Mouse (Mus musculus) forebrain, embryonic 14.5 days (tissue): ENCODE data around the gene Ephb1. TPM values are rescaled to one million over a fixed set of nuclear protein-coding genes. Genes with fewer than 3 reads are reported as not detected.

Experiments used
- ATAC-seq: fragments of 200-750 bp; cut with Nextera tagmentation; 2 replicates; pipeline ENCODE4 v1.8.0; 2017; ENCODE audit warnings: mild to moderate bottlenecking, moderate library complexity
- DNase-seq: peaks from one replicate; pipeline ENCODE4 v3.0.0-alpha.2; 2015; ENCODE audit warnings: low spot score
- H3K27ac ChIP-seq: fragments of 300-500 bp; sonication (generic); 2 replicates; pipeline ENCODE4 v1.5.1; 2014; ENCODE audit warnings: low read depth, mild to moderate bottlenecking, control low read depth, low read length, moderate library complexity
- H3K27me3 ChIP-seq: fragments of 300-500 bp; sonication (generic); replicated peaks from 2 replicates; pipeline ENCODE4 v1.6.1; 2014; ENCODE audit warnings: low read length, control low read depth, mixed read lengths; ENCODE audit not compliant: control insufficient read depth, insufficient read depth
- H3K36me3 ChIP-seq: fragments of 300-500 bp; sonication (generic); 2 replicates; pipeline ENCODE4 v1.6.1; 2014; ENCODE audit warnings: low read length, control low read depth; ENCODE audit not compliant: control insufficient read depth, insufficient read depth
- H3K4me1 ChIP-seq: fragments of 300-500 bp; sonication (generic); 2 replicates; pipeline ENCODE4 v1.6.1; 2014; ENCODE audit warnings: antibody characterized with exemption, low read length, control low read depth; ENCODE audit not compliant: control insufficient read depth, insufficient read depth
- H3K4me2 ChIP-seq: fragments of 300-500 bp; sonication (generic); 2 replicates; pipeline ENCODE4 v1.6.1; 2014; ENCODE audit warnings: mild to moderate bottlenecking, control low read depth, low read length
- H3K4me3 ChIP-seq: fragments of 300-500 bp; sonication (generic); 2 replicates; pipeline ENCODE4 v1.5.1; 2014; ENCODE audit warnings: low read depth, low read length, control low read depth
- H3K9ac ChIP-seq: fragments of 300-500 bp; sonication (generic); 2 replicates; pipeline ENCODE4 v1.6.1; 2014; ENCODE audit warnings: mild to moderate bottlenecking, low read length, control low read depth, moderate library complexity
- H3K9me3 ChIP-seq: fragments of 300-500 bp; sonication (generic); replicated peaks from 2 replicates; pipeline ENCODE4 v1.6.1; 2016; ENCODE audit warnings: low read length, control low read depth, mixed read lengths; ENCODE audit not compliant: control insufficient read depth
- WGBS: fragments of 180-500 bp; shearing (Covaris S2); extraction: QIAGEN DNeasy Blood & Tissue Kit; methylation state at CpG from one replicate; pipeline ENCODE4 v1.1.7; 2014; 5-methylcytosine and 5-hydroxymethylcytosine counted together
- polyA plus RNA-seq: library from polyadenylated mRNA; unstranded; fragments of >200 nt; fragmentation: Nextera tagmentation; extraction: Ambion mirVana; gene quantifications from 2 replicates; pipeline ENCODE4 v1.2.1, GENCODE M21; 2014

Ephb1 gene
- polyA plus RNA-seq, 1 experiment from 2014 or later, result 27.8 TPM

- H3K9me3 ChIP-seq, result no peaks in the 10 kb centered on the region
- no peak overlapping the region for H3K4me2 ChIP-seq
- H3K4me3 ChIP-seq, result no peak overlapping the region
- WGBS, result 57% methylated on average over 14 of the region's 14 CpGs
- no peak overlapping the region for H3K27ac ChIP-seq
- ATAC-seq (no peak), DNase-seq (no peak)
- H3K27me3 ChIP-seq, result no peaks in the 10 kb centered on the region
- no peaks in the 10 kb centered on the region for H3K4me1 ChIP-seq
- H3K9ac ChIP-seq, result no peak overlapping the region
- H3K36me3 ChIP-seq, result no peaks in the 10 kb centered on the region
Measured at GRCm38 (mm10) chr9:102371036-102371770, 16.7 kb upstream of the Ephb1 start.

DNA sequence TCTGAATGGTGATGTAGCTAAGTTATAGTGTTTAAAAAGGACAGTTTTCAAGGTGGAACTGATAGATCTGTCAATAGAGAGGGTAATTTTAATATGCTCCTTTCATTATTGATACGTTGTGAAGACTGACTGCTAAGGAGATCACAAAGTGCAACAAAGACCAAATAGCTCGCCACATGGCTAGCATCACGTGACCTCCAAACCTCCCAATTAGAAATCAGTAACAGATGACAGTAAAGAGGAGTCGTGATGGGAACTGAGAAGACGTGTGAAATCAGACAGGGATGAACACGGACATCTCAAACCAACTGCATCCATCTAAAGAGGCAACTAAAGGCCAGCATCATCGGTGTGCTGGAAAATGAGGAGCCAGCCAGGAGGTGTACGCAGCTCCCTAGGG, 15.6 kb upstream of the Ephb1 start:
- 74% methylated on average over 8 of the region's 8 CpGs for WGBS
- no peaks in the 10 kb centered on the region for H3K36me3 ChIP-seq
- no peak overlapping the region for H3K9ac ChIP-seq
- DNase-seq, result no peak
- no peaks in the 10 kb centered on the region for H3K4me1 ChIP-seq
- ATAC-seq, result no peak
- no peaks in the 10 kb centered on the region for H3K9me3 ChIP-seq
- H3K27me3 ChIP-seq, result no peaks in the 10 kb centered on the region
- no peak overlapping the region for H3K4me3 ChIP-seq
- H3K4me2 ChIP-seq, result no peak overlapping the region
- no peak overlapping the region for H3K27ac ChIP-seq

- no peak overlapping the region for H3K27ac ChIP-seq
- no peak overlapping the region for H3K4me2 ChIP-seq
- DNase-seq, result no peak
- no peak overlapping the region for H3K9ac ChIP-seq
- no peak overlapping the region for H3K4me3 ChIP-seq
- H3K27me3 ChIP-seq, result no peaks in the 10 kb centered on the region
- no peaks in the 10 kb centered on the region for H3K4me1 ChIP-seq
- H3K9me3 ChIP-seq, result no peaks in the 10 kb centered on the region
- no peaks in the 10 kb centered on the region for H3K36me3 ChIP-seq
- ATAC-seq, result no peak
- WGBS, result 76% methylated on average over 3 of the region's 3 CpGs
Measured at GRCm38 (mm10) chr9:102369141-102369540, 14.6 kb upstream of the Ephb1 start.

DNA sequence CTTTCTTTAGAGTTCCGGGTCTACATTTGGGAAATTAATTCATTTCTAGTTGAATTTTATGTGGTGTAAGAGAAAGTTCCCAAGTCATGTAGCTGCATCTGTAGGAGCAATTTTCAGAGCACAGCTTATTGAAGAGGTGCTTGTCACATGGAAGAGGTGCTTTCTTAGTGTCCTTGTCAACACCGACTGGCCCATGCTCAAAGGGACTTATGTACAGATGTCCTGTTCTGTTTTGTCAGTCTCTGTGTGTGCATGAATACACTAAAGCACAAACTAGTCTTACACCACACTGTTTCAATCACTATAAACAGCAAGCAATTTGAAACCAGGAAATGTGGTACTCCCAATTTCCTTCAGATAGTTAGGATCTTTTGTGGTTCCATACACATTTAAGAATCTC, 13.3 kb upstream of the Ephb1 start:
- DNase-seq (no peak), ATAC-seq (no peak)
- WGBS, result 95% methylated on average over 2 of the region's 2 CpGs
- Histone ChIP-seq H3K27me3 (no peaks in the 10 kb centered on the region), H3K4me3 (no peak overlapping the region), H3K4me1 (no peaks in the 10 kb centered on the region), H3K9me3 (no peaks in the 10 kb centered on the region), H3K27ac (no peak overlapping the region), H3K4me2 (no peak overlapping the region), H3K9ac (no peak overlapping the region), H3K36me3 (no peaks in the 10 kb centered on the region)

GRCm38 (mm10) chr9:102365536-102365935, 11.0 kb upstream of the Ephb1 start:
- no peaks in the 10 kb centered on the region for H3K9me3 ChIP-seq
- WGBS, result 88% methylated on average over 2 of the region's 2 CpGs
- no peak for ATAC-seq
- no peaks in the 10 kb centered on the region for H3K36me3 ChIP-seq
- no peak overlapping the region for H3K4me3 ChIP-seq
- no peak overlapping the region for H3K27ac ChIP-seq
- no peaks in the 10 kb centered on the region for H3K4me1 ChIP-seq
- no peak overlapping the region for H3K9ac ChIP-seq
- no peak for DNase-seq
- no peak overlapping the region for H3K4me2 ChIP-seq
- no peaks in the 10 kb centered on the region for H3K27me3 ChIP-seq

DNA sequence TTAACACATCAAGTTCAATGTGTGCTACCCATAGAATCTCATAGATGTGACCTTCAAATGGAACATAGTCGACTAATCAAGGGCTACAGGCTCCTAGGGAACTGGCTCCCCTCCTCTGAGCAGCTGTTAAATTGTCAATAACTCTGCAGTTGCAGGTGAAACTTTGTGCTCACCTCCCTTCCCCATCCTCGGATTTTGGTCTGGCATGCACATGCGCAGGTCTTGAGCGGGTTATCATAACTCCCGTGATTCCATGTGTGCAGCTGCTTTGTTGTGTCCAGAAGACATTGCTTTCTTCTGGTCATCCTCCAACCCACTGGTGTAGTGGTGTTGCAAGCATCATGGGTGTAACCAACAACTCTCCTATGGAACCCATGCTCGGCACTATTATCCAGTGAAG, 4.8 kb upstream of the Ephb1 start:
- ATAC-seq (no peak), DNase-seq (no peak)
- Histone ChIP-seq H3K4me2 (no peak overlapping the region), H3K9ac (no peak overlapping the region), H3K27ac (no peak overlapping the region), H3K36me3 (no peaks in the 10 kb centered on the region), H3K4me1 (no peaks in the 10 kb centered on the region), H3K4me3 (no peak overlapping the region), H3K9me3 (no peaks in the 10 kb centered on the region), H3K27me3 (peaks cover 9% of the 10 kb centered on the region; the same call in 1 of the 2 replicates)
- 93% methylated on average over 6 of the region's 6 CpGs for WGBS

GRCm38 (mm10) chr9:102358711-102359110, 4.2 kb upstream of the Ephb1 start:
- peaks cover 9% of the 10 kb centered on the region; the same call in 1 of the 2 replicates for H3K27me3 ChIP-seq
- WGBS, result 76% methylated on average over 3 of the region's 3 CpGs
- ATAC-seq, result no peak
- DNase-seq, result no peak
- no peaks in the 10 kb centered on the region for H3K36me3 ChIP-seq
- no peak overlapping the region for H3K27ac ChIP-seq
- no peaks in the 10 kb centered on the region for H3K4me1 ChIP-seq
- H3K9me3 ChIP-seq, result no peaks in the 10 kb centered on the region
- H3K4me3 ChIP-seq, result no peak overlapping the region
- no peak overlapping the region for H3K4me2 ChIP-seq
- H3K9ac ChIP-seq, result no peak overlapping the region

DNA sequence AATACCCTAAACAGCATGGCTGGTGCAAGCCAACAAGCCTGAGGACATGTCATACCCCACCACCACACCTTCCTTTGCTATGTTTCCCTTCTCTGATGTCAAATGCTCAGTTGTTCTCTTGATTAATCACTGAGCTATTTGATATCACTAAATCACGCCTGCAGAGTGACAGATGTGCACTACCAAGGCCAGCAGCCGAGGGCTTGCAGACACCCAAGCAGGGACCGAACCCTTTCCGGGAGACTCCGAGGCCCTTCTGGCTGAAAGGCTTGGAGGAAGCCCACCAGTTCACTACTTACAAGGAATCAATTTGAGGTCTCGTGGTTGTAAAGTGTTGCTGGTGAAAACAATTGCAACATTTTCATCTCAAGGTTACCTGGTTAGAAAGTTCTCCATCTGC, 3.5 kb upstream of the Ephb1 start:
- H3K4me2 ChIP-seq, result no peak overlapping the region
- H3K36me3 ChIP-seq, result no peaks in the 10 kb centered on the region
- no peaks in the 10 kb centered on the region for H3K4me1 ChIP-seq
- no peak for DNase-seq
- no peaks in the 10 kb centered on the region for H3K9me3 ChIP-seq
- no peak overlapping the region for H3K4me3 ChIP-seq
- ATAC-seq, result no peak
- 83% methylated on average over 6 of the region's 6 CpGs for WGBS
- H3K27me3 ChIP-seq, result peaks cover 9% of the 10 kb centered on the region; the same call in 1 of the 2 replicates
- H3K9ac ChIP-seq, result no peak overlapping the region
- H3K27ac ChIP-seq, result no peak overlapping the region

- H3K27me3 ChIP-seq, result peaks cover 12% of the 10 kb centered on the region; the same call in 1 of the 2 replicates
- no peaks in the 10 kb centered on the region for H3K9me3 ChIP-seq
- no peak overlapping the region for H3K27ac ChIP-seq
- H3K36me3 ChIP-seq, result no peaks in the 10 kb centered on the region
- no peak overlapping the region for H3K4me3 ChIP-seq
- H3K4me2 ChIP-seq, result no peak overlapping the region
- H3K9ac ChIP-seq, result no peak overlapping the region
- WGBS, result 81% methylated on average over 10 of the region's 10 CpGs
- peaks cover 9% of the 10 kb centered on the region for H3K4me1 ChIP-seq
- DNase-seq (no peak), ATAC-seq (no peak)
Measured at GRCm38 (mm10) chr9:102356516-102356915, 2.0 kb upstream of the Ephb1 start.
